Mouse (Mus musculus) right cerebral cortex, postnatal 36 days (tissue): ENCODE measurements at regions not wholly inside any gene's neighbourhood (a gene's known extent, or its start where the extent isn't known, plus 50 kb on each side); places are given as distances from the start of the nearest gene placed in this dataset.
A peak's percentile ranks its signal among the peaks of the same experiment; 100 is the strongest.

Experiments
- DNase-seq, 2 experiments: peaks; one replicate each; pipeline ENCODE4 v3.0.0; 2022; ENCODE audit warnings: low spot score in 2 of 2, mixed read lengths in 1 of 2

- no peak for DNase-seq
Observed at GRCm38 (mm10) chr14:72110689-72111088, 380.9 kb downstream of the Gm9195 start.

GRCm38 (mm10) chr14:72091579-72091978 is 400.1 kb downstream of the Gm9195 start:
- peak in 1 of 2 experiments; percentile 1 for DNase-seq

- no peak for DNase-seq
Observed at GRCm38 (mm10) chr14:72081473-72081872, 410.2 kb downstream of the Gm9195 start.

GRCm38 (mm10) chr14:72064111-72064812 is 427.4 kb downstream of the Gm9195 start:
- peak; percentile 48 to 63 for DNase-seq

GRCm38 (mm10) chr14:72042881-72043236 is 448.8 kb downstream of the Gm9195 start:
- DNase-seq, result no peak

GRCm38 (mm10) chr14:72042112-72042880 is 449.3 kb downstream of the Gm9195 start:
- peak; percentile 22 to 23 for DNase-seq

- DNase-seq, result no peak
Observed at GRCm38 (mm10) chr14:72030396-72030795, 461.2 kb downstream of the Gm9195 start.

- no peak for DNase-seq
Observed at GRCm38 (mm10) chr14:72027362-72028020, 464.1 kb downstream of the Gm9195 start.

- DNase-seq, result peak in 1 of 2 experiments; percentile 11
Observed at GRCm38 (mm10) chr14:72004371-72004770, 487.3 kb downstream of the Gm9195 start.

- DNase-seq, result peak in 1 of 2 experiments; percentile 10
Observed at GRCm38 (mm10) chr14:72002205-72003138, 489.2 kb downstream of the Gm9195 start.

GRCm38 (mm10) chr14:71973016-71973415 is 518.6 kb downstream of the Gm9195 start:
- DNase-seq, result peak; percentile 7 to 19

GRCm38 (mm10) chr14:71972521-71972920 is 519.1 kb downstream of the Gm9195 start:
- DNase-seq, result no peak

- no peak for DNase-seq
Observed at GRCm38 (mm10) chr14:71967646-71968045, 524.0 kb downstream of the Gm9195 start.

GRCm38 (mm10) chr14:71963389-71964169 is 528.1 kb downstream of the Gm9195 start:
- DNase-seq, result no peak

GRCm38 (mm10) chr14:71948701-71949100 is 542.9 kb downstream of the Gm9195 start:
- DNase-seq, result no peak

- DNase-seq, result no peak
Observed at GRCm38 (mm10) chr14:71937157-71937485, 554.5 kb downstream of the Gm9195 start.

- no peak for DNase-seq
Observed at GRCm38 (mm10) chr14:71936373-71937156, 555.1 kb downstream of the Gm9195 start.

GRCm38 (mm10) chr14:71915964-71916363 is 575.7 kb downstream of the Gm9195 start:
- DNase-seq, result no peak

GRCm38 (mm10) chr14:71910936-71911335 is 580.7 kb downstream of the Gm9195 start:
- DNase-seq, result no peak

- no peak for DNase-seq
Observed at GRCm38 (mm10) chr14:71895468-71895867, 596.2 kb downstream of the Gm9195 start.
